Mouse (Mus musculus) T-cell, adult 2 months (primary cell): ENCODE results near the gene Fam50a.
A peak's percentile ranks its signal among the peaks of the same experiment; 100 is the strongest.

Experiments
- DNase-seq: peaks from one replicate; pipeline ENCODE4 v3.0.0; 2022; ENCODE audit warnings: low spot score

Gene Fam50a

GRCm38 (mm10) chrX:74312540-74313464, at the start of gene Fam50a:
Gene Fam50a (plus strand): TSS chrX:74313033.
- peak; percentile 92 for DNase-seq

DNA sequence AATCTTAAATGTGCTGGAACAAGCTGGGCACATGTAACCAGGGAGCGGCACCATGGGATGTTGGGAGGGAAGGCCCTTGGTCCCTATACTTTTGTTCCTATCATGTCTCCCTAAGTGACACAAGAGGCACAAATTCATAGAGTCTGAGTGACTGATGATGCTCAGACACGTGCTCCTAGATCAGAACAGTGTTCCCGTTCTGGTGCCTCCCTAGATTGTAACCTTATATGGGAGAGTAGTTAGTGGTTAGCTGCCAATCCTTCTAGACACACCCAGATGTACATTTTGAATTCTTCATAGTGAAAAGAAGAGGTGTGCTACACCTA, 43.1 kb upstream of the Fam50a start:
- peak; percentile 15 for DNase-seq

DNA sequence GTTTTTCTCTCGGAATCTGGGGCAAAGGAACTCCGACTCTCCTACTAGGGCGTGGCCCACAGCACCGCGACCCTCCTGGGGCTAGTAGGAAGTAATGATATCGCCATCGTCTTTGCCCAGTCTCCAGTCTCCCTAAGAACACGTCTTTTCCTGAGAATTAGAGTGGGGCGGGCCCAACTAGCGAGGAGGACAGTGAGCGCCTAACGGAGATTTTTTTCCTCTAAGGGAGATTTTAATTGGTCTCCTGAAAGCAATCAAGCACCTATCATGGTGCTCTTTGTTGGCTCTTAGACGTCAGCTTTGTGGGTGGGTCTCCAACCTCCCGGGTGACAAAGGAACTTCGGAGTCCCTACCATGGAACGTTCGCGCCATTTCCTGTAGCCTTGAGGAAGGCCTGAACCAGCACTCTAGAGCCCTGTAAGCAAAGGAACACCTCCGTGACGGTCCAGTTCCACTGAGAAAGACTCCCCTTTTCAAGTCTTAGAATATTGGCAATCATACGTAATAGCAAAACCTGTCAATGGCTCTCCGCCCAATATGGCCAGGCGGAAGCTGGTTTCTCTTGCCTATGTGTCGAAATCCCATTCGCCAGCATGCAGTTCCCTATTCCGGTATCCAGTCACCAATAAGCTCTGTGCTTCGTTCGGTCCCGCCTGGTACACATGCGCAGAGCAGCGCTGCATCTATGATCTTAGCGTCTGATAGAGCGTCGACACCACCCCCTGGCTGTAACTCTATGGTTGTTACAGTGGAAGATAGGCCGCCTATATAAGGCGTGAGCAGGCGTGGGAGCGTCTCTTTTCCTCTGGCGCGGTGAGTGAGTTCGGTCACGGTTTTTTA, 42.6 kb upstream of the Fam50a start, which contains the start of gene Rpl10:
Gene Rpl10 (plus strand): TSS at position 751 of the 840 bp plus-strand sequence.
- peak; percentile 95 for DNase-seq

GRCm38 (mm10) chrX:74270902-74271551, 41.8 kb upstream of the Fam50a start:
- peak; percentile 14 for DNase-seq

GRCm38 (mm10) chrX:74273422-74274322, 39.2 kb upstream of the Fam50a start:
- no peak for DNase-seq

GRCm38 (mm10) chrX:74277916-74278315, 34.9 kb upstream of the Fam50a start:
- no peak for DNase-seq

- no peak for DNase-seq
Measured at GRCm38 (mm10) chrX:74281041-74281731, 31.6 kb upstream of the Fam50a start.

DNA sequence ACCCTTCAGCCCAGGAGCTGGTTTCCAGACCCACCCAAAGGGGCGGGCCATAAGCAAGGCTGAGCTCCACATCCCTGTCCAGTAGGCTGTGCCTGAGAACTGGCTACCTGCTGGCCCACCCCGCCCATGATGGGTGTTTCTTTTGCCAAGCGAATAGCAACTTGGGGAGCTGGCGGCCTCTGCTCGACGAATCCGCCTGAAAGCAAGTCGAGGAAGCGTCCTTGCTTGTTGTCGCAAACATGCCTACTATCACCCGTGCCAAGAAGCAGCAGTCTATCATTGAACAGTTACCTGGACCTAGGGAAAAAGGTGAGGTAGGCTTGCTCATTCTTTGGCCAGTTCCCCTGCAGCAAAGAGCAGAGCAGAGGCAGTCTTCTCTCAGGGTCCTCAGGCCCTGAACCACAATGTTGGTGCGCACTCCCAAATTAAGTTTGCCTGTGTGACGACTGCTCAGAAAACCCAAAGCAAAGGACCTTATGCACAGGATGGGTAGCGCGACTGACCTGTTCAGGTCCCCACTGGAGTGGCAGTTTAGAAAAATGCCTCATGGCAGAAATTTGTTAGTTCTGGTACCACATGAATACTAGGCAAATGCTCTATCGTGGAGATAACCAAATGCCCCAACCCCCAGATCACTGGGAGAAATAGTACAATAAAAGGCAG, 31.0 kb upstream of the Fam50a start, which contains the start of the genes Taz and Dnase1l1:
Gene Taz (plus strand): TSS at position 181 of the 663 bp plus-strand sequence.
Gene Dnase1l1 (minus strand): TSS at position 606 of the 663 bp plus-strand sequence.
- peak; percentile 59 for DNase-seq

DNA sequence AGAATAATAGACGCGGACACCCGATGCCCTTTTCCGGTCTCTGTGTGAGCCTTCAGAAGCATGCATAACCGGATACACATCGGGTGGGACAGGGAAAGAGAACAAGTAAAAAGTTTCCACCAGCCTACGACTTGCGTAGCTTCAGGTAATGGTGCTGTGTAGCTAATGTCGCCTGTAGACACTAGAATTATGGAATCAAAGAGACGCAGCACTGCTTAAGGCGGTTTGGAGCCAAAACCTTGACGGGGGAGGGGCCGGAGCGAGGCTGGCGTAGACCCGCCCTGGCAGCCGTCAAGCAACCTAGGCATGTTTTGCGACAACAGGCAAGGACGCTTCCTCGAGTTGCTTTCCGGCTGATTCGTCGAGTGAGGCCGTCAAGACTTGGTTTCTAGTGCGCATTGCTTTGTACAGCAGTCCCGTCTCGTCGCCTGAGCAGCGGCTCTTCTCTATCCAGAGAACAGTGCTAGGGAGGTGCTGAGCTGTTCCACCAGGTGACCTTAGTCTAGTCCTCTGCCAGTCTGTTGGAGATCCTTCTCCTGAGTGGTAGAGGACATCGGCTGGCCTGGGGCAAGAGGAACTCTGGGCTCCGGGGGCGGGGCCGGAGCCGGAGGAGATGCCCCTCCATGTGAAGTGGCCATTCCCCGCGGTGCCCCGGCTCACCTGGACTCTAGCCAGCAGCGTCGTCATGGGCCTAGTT, 30.3 kb upstream of the Fam50a start:
- DNase-seq = peak; percentile 88

- DNase-seq = no peak
Measured at GRCm38 (mm10) chrX:74283092-74283437, 29.8 kb upstream of the Fam50a start.

- no peak for DNase-seq
Measured at GRCm38 (mm10) chrX:74293431-74293830, 19.4 kb upstream of the Fam50a start.

GRCm38 (mm10) chrX:74296538-74297448, 16.0 kb upstream of the Fam50a start, which contains the start of gene Atp6ap1:
Gene Atp6ap1 (plus strand): TSS chrX:74297097.
- DNase-seq = peak; percentile 94

- DNase-seq = no peak
Measured at GRCm38 (mm10) chrX:74298348-74298747, 14.5 kb upstream of the Fam50a start.

DNA sequence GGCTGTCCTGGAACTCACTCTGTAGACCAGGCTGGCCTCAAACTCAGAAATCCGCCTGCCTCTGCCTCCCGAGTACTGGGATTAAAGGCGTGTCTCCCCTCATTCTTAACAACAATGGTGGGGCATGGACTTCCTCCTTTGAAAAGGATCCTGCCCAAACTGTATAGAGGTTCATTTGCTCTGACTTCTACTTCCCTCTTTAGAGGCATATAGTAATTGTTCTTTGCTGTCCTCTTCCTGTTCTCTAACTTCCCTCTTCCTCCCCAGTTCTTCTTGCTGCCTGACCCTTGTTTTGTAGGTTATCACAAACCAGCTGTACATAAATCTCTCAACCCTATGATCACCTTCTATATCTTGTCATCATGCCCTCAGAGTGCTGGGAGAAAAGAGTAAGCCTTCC, 13.1 kb upstream of the Fam50a start:
- no peak for DNase-seq

- DNase-seq = peak; percentile 75
Measured at GRCm38 (mm10) chrX:74304867-74305700, 7.7 kb upstream of the Fam50a start, which contains the start of gene Gdi1. Gene Gdi1 (plus strand): TSS chrX:74304998.

- DNase-seq = peak; percentile 68
Measured at GRCm38 (mm10) chrX:74328725-74329161, 15.9 kb downstream of the Fam50a start, which contains the start of gene Plxna3. Gene Plxna3 (plus strand): TSS chrX:74329066.

DNA sequence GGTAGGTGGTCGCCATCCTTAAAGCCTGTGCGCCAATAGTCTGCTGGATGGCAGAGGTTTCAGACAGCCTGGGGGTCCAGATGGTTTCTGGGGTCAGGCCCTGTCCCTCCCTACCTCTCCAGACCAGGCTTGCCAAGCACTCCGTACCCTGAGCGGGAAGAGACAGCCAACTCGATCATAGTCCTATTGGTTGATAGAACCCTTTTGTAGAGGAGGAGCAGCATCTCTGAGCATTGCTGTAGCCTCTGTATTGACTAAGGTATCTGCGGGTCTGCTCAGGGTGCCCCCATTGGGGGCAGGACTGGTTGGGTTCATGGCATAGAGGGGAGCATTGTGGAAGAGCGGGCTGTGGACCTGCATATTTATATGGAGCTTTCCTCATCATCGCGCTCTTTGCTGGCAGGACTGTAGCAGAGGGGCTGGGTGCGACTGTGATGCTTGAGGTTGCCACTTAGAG, 16.4 kb downstream of the Fam50a start:
- no peak for DNase-seq
